Mouse (Mus musculus): ENCODE results near the gene Acbd5.

DNA sequence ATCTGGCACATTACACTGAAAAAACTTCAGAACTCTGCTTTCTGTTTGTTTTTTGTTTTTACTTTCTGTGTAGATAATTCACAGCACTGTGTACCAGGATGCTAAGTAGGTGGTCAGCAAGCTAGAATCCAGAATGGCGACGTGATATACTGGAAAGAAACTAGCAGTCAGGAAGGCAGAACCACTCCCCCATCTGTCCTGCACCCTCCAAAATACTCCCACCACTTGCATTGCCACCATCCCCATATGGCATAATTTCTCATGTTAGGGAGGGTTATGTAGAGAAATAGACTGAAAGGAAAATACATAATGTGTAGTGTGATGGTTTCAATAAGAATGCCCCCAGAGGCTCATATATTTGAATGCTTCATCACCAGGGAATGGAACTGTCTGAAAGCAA is 16.1 kb upstream of the Acbd5 start:
- TF ChIP-seq EP300 (IDR thresholded peaks at IDR 0.05; ENCODE audit: insufficient read depth, low read depth, low read length) (no peak), CTCF (IDR thresholded peaks at IDR 0.05; ENCODE audit: low read depth, low read length) (no peak)

All from ES-Bruce4 (cell line).